Mouse (Mus musculus): ENCODE results near the gene Ssxb3. TPM values are rescaled to one million over a fixed set of nuclear protein-coding genes. Genes with fewer than 3 reads are reported as not detected.
"Not testable (repeated sequence)": the region's sequence is repeated elsewhere in the genome, so short reads cannot be mapped to it uniquely, and the experiment has no call there.

Gene Ssxb3
- total RNA-seq (2021): not detected
- long read RNA-seq, experiment 1: 0 reads
- long read RNA-seq, experiment 2: 0 reads

GRCm38 (mm10) chrX:8591716-8592115, at the start of gene Ssxb3:
Gene Ssxb3, minus strand, starts transcription at chrX:8591816.
- intact Hi-C loops (cut with DNase I); DNase-seq: not testable (repeated sequence)

GRCm38 (mm10) chrX:8548155-8548554, 43.5 kb downstream of the Ssxb3 start, which contains the start of gene Ssxb6:
Gene Ssxb6, minus strand, starts transcription at chrX:8548255.
- intact Hi-C loops (cut with DNase I): loop anchor here (10.0 kb wide), 1 partner anchor 127 kb away; no protein-coding TSS in a partner anchor
- DNase-seq: not testable (repeated sequence)

Other genes starting within 250 kb of the Ssxb3 start
- not detected for gene Ssxb9, start 224.8 kb downstream of the Ssxb3 start, total RNA-seq (2021)
- not detected for gene Ssxb1, start 178.5 kb downstream of the Ssxb3 start, total RNA-seq (2021)
- gene Ssxb2, start 130.1 kb downstream of the Ssxb3 start, total RNA-seq (2021): not detected
- not detected for gene Gm14459, start 66.9 kb downstream of the Ssxb3 start, total RNA-seq (2021)
- not detected for gene Ssxb6, start 43.6 kb downstream of the Ssxb3 start, total RNA-seq (2021)
- not detected for gene Ssxb8, start 99.0 kb upstream of the Ssxb3 start, total RNA-seq (2021)
- gene Ssx9, start 156.6 kb upstream of the Ssxb3 start, total RNA-seq (2021): not detected
- gene Ssxb5, start 211.9 kb upstream of the Ssxb3 start, total RNA-seq (2021): not detected